Mouse (Mus musculus) bone marrow, adult 2 months (tissue): ENCODE measurements around the gene Actr5. TPM values are rescaled to one million over a fixed set of nuclear protein-coding genes. Genes with fewer than 3 reads are reported as not detected.

Experiments used
- H3K27ac ChIP-seq: fragments of 200-500 bp; 2 replicates; pipeline ENCODE4 v1.5.1; 2012; ENCODE audit warnings: low read depth, mild to moderate bottlenecking, control low read depth, inconsistent platforms, low read length; ENCODE audit not compliant: control insufficient read depth, poor library complexity, insufficient read depth
- H3K4me1 ChIP-seq: fragments of 200-500 bp; 2 replicates; pipeline ENCODE4 v1.6.1; 2011; ENCODE audit warnings: low read length; ENCODE audit not compliant: control insufficient read depth, insufficient read depth
- H3K4me3 ChIP-seq: fragments of 200-500 bp; replicated peaks from 2 replicates; pipeline ENCODE3; 2011; ENCODE audit warnings: mild to moderate bottlenecking, low read depth, low read length, control low read depth; ENCODE audit not compliant: control insufficient read depth
- CTCF ChIP-seq: fragments of 200-500 bp; IDR thresholded peaks from 2 replicates; pipeline ENCODE4 v1.5.1; 2011; ENCODE audit warnings: low read length, control low read depth; ENCODE audit not compliant: control insufficient read depth, insufficient read depth
- POLR2A ChIP-seq: fragments of 200-500 bp; IDR thresholded peaks from 2 replicates; pipeline ENCODE4 v1.6.1; 2011; ENCODE audit warnings: low read depth, mild to moderate bottlenecking, control low read depth, low read length, borderline replicate concordance; ENCODE audit not compliant: control insufficient read depth
- WGBS: fragments of 180-500 bp; shearing (Covaris S2); methylation state at CpG from one replicate; pipeline ENCODE4 v1.1.7; 2018; 5-methylcytosine and 5-hydroxymethylcytosine counted together
- polyA plus RNA-seq: library from polyadenylated mRNA; stranded (reverse); fragments of >200 nt; gene quantifications from 2 replicates; pipeline ENCODE4 v1.2.4, GENCODE M21; 2011; ENCODE audit warnings: low replicate concordance; ENCODE audit not compliant: missing spikeins, insufficient read depth, insufficient read length

Actr5 gene
- polyA plus RNA-seq, 1 experiment, result 10.9 TPM

DNA sequence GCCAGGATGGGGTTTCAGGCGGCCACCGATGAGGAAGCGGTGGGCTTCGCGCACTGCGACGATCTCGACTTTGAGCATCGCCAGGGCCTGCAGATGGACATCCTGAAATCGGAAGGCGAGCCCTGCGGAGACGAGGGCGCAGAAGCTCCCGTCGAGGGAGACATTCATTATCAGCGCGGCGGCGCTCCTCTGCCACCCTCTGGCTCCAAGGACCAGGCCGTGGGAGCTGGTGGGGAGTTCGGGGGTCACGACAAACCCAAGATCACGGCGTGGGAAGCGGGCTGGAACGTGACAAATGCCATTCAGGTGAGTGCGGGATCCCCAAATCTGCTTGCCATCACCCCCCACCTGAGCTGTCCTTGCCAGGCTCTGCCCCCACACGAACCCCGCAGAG is 13.4 kb upstream of the Actr5 start:
- 4% methylated on average over 30 of the region's 30 CpGs for WGBS
- TF ChIP-seq POLR2A (no peak), CTCF (no peak)
- H3K27ac ChIP-seq, result no peak overlapping the region
- peaks cover 4% of the 10 kb centered on the region for H3K4me1 ChIP-seq
- no peak overlapping the region for H3K4me3 ChIP-seq

DNA sequence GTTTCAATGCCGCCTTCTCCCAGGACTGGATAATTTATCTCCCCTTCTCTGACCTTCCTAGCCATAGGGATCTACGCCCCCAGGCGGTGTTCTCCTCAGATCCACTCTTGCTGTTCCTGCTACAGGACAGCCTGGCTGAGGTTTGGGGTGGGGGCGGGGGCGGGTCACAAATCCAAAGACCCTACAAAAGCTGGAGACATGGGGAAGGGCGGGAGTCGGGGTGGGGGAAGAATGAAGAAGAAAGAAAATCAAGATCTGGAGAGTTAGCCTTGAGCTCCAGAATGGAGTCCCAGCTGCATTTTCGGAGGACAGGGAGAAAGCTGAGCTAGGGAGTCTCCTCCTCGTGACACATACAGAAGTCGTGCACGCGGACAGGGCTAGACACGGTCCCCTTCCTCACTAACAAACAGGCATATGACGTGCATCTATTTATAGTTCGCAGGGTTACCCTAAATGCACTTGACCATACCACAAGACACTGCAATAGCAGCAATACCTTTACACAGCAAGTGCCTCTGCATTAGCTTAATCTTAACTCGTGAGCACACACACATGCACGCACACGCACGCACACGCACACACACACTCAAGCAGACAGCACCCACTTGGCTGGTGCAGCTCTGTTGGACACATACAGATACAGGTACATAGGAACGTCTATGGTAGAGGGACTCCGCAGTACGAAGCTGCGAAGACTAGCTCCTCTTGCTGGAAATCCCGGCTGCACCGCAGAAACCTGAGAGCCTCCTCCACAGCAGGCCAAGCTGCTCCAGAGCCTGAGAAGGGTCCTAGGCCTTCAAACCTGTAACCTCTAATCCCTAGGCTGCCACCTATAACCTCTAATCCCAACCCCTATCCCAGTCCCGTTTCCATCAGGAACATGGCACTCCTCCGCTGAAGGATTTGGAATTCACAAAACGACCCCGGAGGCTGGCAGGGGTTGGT is 12.7 kb upstream of the Actr5 start:
- Histone ChIP-seq H3K27ac (no peak overlapping the region), H3K4me3 (no peak overlapping the region), H3K4me1 (peaks cover 4% of the 10 kb centered on the region)
- no peak for TF ChIP-seq POLR2A
- WGBS, result 13% methylated on average over 30 of the region's 30 CpGs

DNA sequence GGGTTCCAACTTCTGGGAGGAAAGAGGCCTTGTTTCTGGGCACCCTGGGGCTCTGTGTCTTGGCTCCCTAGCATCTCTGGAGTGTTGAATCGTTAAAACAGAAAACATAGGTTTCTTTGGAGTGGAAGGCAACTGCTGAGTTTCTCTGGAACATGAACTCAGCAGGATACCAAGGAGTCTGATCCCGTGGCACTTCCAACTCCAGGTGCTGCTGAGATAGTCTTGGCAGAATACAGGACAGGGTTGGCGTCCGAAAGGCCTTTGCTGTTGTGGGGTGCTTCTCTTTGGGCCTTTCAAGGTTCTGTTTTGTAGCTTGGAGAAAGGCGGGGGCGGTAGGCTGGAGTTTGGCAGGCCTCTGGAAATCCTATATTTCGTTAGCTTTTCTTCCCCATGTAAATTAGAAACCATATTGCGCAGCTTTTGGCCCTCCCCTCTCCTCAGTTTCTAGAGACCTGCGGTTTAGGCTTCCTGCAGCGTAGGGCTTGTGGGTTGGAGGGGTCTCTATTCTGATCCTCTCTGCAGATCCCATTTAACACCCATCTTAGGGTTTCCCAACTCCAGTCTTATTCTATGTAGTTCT is 11.9 kb upstream of the Actr5 start:
- Histone ChIP-seq H3K27ac (no peak overlapping the region), H3K4me3 (no peak overlapping the region), H3K4me1 (peaks cover 4% of the 10 kb centered on the region)
- WGBS, result 5% methylated on average over 10 of the region's 10 CpGs
- no peak for TF ChIP-seq CTCF
- no peak for TF ChIP-seq POLR2A

DNA sequence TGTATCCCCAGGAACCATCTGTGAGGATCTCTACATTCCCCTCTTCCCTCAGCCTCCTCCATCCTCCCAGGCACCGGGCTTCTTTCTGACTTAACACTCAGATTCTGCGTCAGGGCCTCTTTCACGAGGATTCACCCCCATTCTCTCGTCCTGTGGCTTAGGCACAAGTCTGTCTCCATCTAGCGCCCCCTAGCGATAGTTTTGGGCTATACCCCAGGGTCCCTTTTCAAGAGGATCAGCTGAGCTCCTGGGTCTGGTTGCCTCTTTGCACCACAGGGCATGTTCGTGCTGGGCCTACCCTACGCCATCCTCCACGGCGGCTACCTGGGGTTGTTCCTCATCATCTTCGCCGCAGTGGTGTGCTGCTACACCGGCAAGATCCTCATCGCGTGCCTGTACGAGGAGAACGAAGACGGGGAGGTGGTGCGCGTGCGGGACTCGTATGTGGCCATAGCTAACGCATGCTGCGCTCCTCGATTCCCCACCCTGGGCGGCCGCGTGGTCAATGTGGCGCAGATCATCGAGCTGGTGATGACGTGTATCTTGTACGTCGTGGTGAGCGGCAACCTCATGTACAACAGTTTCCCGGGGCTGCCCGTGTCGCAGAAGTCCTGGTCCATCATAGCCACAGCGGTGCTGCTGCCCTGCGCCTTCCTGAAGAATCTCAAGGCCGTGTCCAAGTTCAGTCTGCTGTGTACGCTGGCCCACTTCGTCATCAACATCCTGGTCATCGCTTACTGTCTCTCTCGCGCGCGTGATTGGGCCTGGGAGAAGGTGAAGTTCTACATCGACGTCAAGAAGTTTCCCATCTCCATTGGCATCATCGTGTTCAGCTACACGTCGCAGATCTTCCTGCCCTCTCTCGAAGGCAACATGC is 10.9 kb upstream of the Actr5 start:
- TF ChIP-seq CTCF (peak; percentile 67), POLR2A (peak; percentile 30; the same call in 1 of the 2 replicates)
- peak overlapping the region; percentile 27 for H3K4me3 ChIP-seq
- peaks cover 4% of the 10 kb centered on the region for H3K4me1 ChIP-seq
- no peak overlapping the region for H3K27ac ChIP-seq
- WGBS, result 6% methylated on average over 53 of the region's 53 CpGs

DNA sequence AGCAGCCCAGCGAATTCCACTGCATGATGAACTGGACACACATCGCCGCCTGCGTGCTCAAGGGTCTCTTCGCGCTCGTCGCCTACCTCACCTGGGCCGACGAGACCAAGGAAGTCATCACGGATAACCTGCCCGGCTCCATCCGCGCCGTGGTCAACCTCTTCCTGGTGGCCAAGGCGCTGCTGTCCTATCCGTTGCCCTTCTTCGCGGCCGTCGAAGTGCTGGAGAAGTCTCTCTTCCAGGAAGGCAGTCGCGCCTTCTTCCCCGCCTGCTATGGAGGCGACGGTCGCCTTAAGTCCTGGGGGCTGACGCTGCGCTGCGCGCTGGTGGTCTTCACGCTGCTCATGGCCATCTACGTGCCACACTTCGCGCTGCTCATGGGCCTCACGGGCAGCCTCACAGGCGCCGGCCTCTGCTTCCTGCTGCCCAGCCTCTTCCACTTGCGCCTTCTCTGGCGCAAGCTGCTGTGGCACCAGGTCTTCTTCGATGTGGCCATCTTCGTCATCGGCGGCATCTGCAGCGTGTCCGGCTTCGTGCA is 10.2 kb upstream of the Actr5 start:
- peak overlapping the region; percentile 27 for H3K4me3 ChIP-seq
- H3K4me1 ChIP-seq, result peaks cover 4% of the 10 kb centered on the region
- H3K27ac ChIP-seq, result no peak overlapping the region
- TF ChIP-seq POLR2A, result peak; percentile 26; the same call in 1 of the 2 replicates
- TF ChIP-seq CTCF, result no peak
- WGBS, result 4% methylated on average over 47 of the region's 47 CpGs

DNA sequence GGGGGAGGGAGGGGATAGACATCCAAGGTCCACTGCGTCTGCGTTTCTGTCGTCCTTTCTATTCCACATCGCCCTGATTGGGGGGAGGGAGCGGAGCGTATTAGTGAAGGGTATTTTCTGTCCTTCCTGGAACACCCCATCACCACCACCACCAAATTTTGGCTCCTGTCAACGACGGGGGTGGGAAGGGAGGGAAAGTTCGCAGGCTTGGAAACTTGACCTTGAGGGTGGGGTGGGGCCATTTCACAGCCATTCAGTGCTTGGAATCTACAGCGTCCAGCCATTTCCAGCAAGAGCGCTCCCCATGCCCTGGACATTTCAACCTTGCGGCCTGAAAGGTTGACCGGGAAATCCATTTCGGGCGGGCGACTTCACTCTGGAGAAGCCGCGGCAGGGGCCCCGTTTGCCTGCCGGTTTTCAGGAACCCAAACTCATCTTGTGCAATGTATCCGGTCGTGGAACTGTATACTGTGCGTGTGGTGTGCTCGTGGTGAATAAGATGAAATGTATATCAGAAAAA is 9.5 kb upstream of the Actr5 start:
- no peak overlapping the region for H3K4me3 ChIP-seq
- no peak for TF ChIP-seq POLR2A
- TF ChIP-seq CTCF, result no peak
- peaks cover 4% of the 10 kb centered on the region for H3K4me1 ChIP-seq
- 2% methylated on average over 24 of the region's 24 CpGs for WGBS
- no peak overlapping the region for H3K27ac ChIP-seq

DNA sequence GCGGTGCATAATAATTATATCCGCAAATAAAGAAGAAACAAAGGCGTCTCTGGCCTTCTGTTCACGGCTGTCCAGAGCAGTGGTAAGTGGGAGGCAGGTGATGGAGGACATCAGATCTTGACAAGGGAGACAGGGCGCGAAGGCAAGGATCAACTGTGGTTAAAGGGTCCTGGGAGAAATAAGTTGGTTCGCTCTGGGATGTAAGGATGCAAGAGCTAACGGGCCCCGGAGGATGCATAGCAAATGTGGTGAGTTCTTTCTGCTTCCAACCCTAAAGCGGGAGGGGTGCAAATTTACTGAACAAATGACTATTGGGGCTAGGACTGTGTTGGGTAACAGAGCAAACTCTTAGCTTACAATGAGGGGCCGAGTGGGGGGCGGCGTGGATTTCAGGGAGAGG is 9.0 kb upstream of the Actr5 start:
- no peak for TF ChIP-seq CTCF
- TF ChIP-seq POLR2A, result no peak
- 8% methylated on average over 13 of the region's 13 CpGs for WGBS
- Histone ChIP-seq H3K4me1 (peaks cover 4% of the 10 kb centered on the region), H3K27ac (no peak overlapping the region), H3K4me3 (no peak overlapping the region)
